Mouse (Mus musculus) monocyte, adult 5-6 weeks (primary cell): ENCODE measurements around the gene Smlr1. TPM values are rescaled to one million over a fixed set of nuclear protein-coding genes. Genes with fewer than 3 reads are reported as not detected.

Experiments used
- ATAC-seq: fragments of 153-309, 156-312 bp; replicated peaks from 2 replicates; pipeline ENCODE4 v1.8.0; 2017; ENCODE audit warnings: mild to moderate bottlenecking; ENCODE audit not compliant: low TSS enrichment, insufficient number of reproducible peaks, severe bottlenecking, poor library complexity, low FRiP score
- total RNA-seq: library from RNA; stranded (forward); fragments of 200-1000, 200-491, 200-594 nt; gene quantifications from 3 replicates; pipeline ENCODE4 v1.2.3, GENCODE M21; 2017

The Smlr1 gene
- total RNA-seq, 1 experiment from 2014 or later = not detected

- no peak for ATAC-seq
These were observed 22.2 kb downstream of the Smlr1 start for GRCm38 (mm10) chr10:25513821-25514220.

- ATAC-seq = no peak
These were observed 32.8 kb downstream of the Smlr1 start for GRCm38 (mm10) chr10:25503250-25503649.

- ATAC-seq = no peak
These were observed 36.6 kb downstream of the Smlr1 start for GRCm38 (mm10) chr10:25499323-25500071.

GRCm38 (mm10) chr10:25488456-25488855 is 47.6 kb downstream of the Smlr1 start:
- peak; percentile 71; the same call in 1 of the 2 replicates for ATAC-seq

GRCm38 (mm10) chr10:25482791-25483190 is 53.3 kb downstream of the Smlr1 start:
- ATAC-seq = no peak

GRCm38 (mm10) chr10:25479716-25480115 is 56.4 kb downstream of the Smlr1 start:
- ATAC-seq = no peak

Other genes with a start within 250 kb of the Smlr1 start
- 17.4 to 28.8 TPM (median 22.7 TPM) in 3 replicates for gene Akap7, start 228.4 kb downstream of the Smlr1 start, total RNA-seq
- gene Epb41l2, start 176.5 kb downstream of the Smlr1 start, total RNA-seq = 77.6 to 105 TPM (median 100 TPM) in 3 replicates